Mouse (Mus musculus) MN1 (cell line): Measurements from ENCODE around the gene Sparc.
A peak's percentile ranks its signal among the peaks of the same experiment; 100 is the strongest.

ENCODE experiments used
- DNase-seq: peaks from one replicate; pipeline ENCODE4 v3.0.0-alpha.2; 2016; ENCODE audit warnings: low spot score

The Sparc gene

GRCm38 (mm10) chr11:55405601-55406469, 17.1 kb downstream of the Sparc start:
- no peak for DNase-seq

- DNase-seq, result no peak
These were observed 18.1 kb downstream of the Sparc start for GRCm38 (mm10) chr11:55404659-55405457.

GRCm38 (mm10) chr11:55400863-55401262, 22.1 kb downstream of the Sparc start:
- no peak for DNase-seq

GRCm38 (mm10) chr11:55398371-55398770, 24.6 kb downstream of the Sparc start:
- no peak for DNase-seq

GRCm38 (mm10) chr11:55397441-55397840, 25.5 kb downstream of the Sparc start:
- DNase-seq, result no peak

GRCm38 (mm10) chr11:55397036-55397435, 25.9 kb downstream of the Sparc start:
- DNase-seq, result no peak

GRCm38 (mm10) chr11:55395073-55395642, 27.8 kb downstream of the Sparc start:
- DNase-seq, result no peak

GRCm38 (mm10) chr11:55394592-55394991, 28.4 kb downstream of the Sparc start:
- no peak for DNase-seq

GRCm38 (mm10) chr11:55392474-55392873, 30.5 kb downstream of the Sparc start:
- DNase-seq, result no peak

- peak; percentile 89 for DNase-seq
These were observed 33.2 kb downstream of the Sparc start for GRCm38 (mm10) chr11:55389778-55390177.

- DNase-seq, result peak; percentile 24
These were observed 35.4 kb downstream of the Sparc start for GRCm38 (mm10) chr11:55387576-55387975.

GRCm38 (mm10) chr11:55386424-55387063, 36.4 kb downstream of the Sparc start:
- DNase-seq, result peak; percentile 96

- DNase-seq, result peak; percentile 65
These were observed 39.4 kb downstream of the Sparc start for GRCm38 (mm10) chr11:55383463-55384045.

- DNase-seq, result peak; percentile 60
These were observed 42.1 kb downstream of the Sparc start for GRCm38 (mm10) chr11:55380908-55381307.

GRCm38 (mm10) chr11:55378371-55378770, 44.6 kb downstream of the Sparc start:
- peak; percentile 72 for DNase-seq

- no peak for DNase-seq
These were observed 49.1 kb downstream of the Sparc start for GRCm38 (mm10) chr11:55373838-55374237.

GRCm38 (mm10) chr11:55373373-55373772, 49.6 kb downstream of the Sparc start:
- no peak for DNase-seq

- DNase-seq, result no peak
These were observed 51.0 kb downstream of the Sparc start for GRCm38 (mm10) chr11:55372001-55372400.

- no peak for DNase-seq
These were observed 53.9 kb downstream of the Sparc start for GRCm38 (mm10) chr11:55369093-55369471.

GRCm38 (mm10) chr11:55368388-55369092, 54.4 kb downstream of the Sparc start:
- DNase-seq, result no peak

GRCm38 (mm10) chr11:55367783-55368182, 55.2 kb downstream of the Sparc start:
- no peak for DNase-seq
